Mouse (Mus musculus) Patski (cell line): Measurements from ENCODE around the gene Adamts18. TPM values are rescaled to one million over a fixed set of nuclear protein-coding genes. Genes with fewer than 3 reads are reported as not detected.

Source experiments
- ATAC-seq: fragments of 100-300 bp; one replicate; pipeline ENCODE4 v1.8.0; 2021
- CTCF ChIA-PET: fragments of 350-600 bp; sonication (Branson Sonifier 250); formaldehyde crosslinking; loops from one replicate; lab custom pipeline; 2022; ENCODE audit warnings: inconsistent platforms; lab: Charles Lee
- POLR2A ChIA-PET: fragments of 350-600 bp; sonication (Branson Sonifier 250); formaldehyde crosslinking; loops from one replicate; lab custom pipeline; 2022; ENCODE audit warnings: antibody characterized with exemption, inconsistent platforms; lab: Charles Lee
- DNase-seq: peaks from one replicate; pipeline ENCODE4 v3.0.0-alpha.2; 2011; ENCODE audit warnings: low read depth, low spot score
- H3K27me3 ChIP-seq: fragments of 371-371 bp; one replicate; pipeline ENCODE4 v1.5.1; 2021
- CTCF ChIP-seq: fragments of 100-300 bp; IDR thresholded peaks from one replicate; pipeline ENCODE4 v1.5.1; 2021
- in situ Hi-C: fragments of 300-500 bp; cut with MboI; formaldehyde crosslinking; loops from 3 replicates; pipeline ENCODE4 v1.11.1; 2018; ENCODE audit warnings: low pct_unique_long_range_greater_than_20kb, mixed read lengths
- polyA plus RNA-seq: library from polyadenylated mRNA; unstranded; gene quantifications from one replicate; pipeline ENCODE4 v1.2.3, GENCODE M21; 2021

Gene Adamts18
- polyA plus RNA-seq, 1 experiment from 2014 or later: not detected

GRCm38 (mm10) chr8:113665951-113666350, 182.6 kb downstream of the Adamts18 start:
- CTCF ChIA-PET: interaction anchor here (1.1 to 3.7 kb wide), 5 partner anchors 8 to 772 kb away, joined by 3 to 36 read pairs (median 4); no protein-coding TSS in a partner anchor
- in situ Hi-C loops: no loop called here
- ATAC-seq: no peak

GRCm38 (mm10) chr8:113665036-113665435, 183.5 kb downstream of the Adamts18 start:
- in situ Hi-C loops: no loop called here
- no peaks in the 10 kb centered on the region for H3K27me3 ChIP-seq
- ChIA-PET POLR2A (no interaction called here), CTCF (interaction anchor here (0.7 to 3.7 kb wide), 35 partner anchors 9 to 773 kb away, joined by 3 to 36 read pairs (median 4); partner anchors contain the start of gene Adamts18)
- ATAC-seq (no peak), DNase-seq (no peak)
- no peak for TF ChIP-seq CTCF

More at GRCm38 (mm10) chr8:113665951-113666350, 182.6 kb downstream of the Adamts18 start:
- POLR2A ChIA-PET: interaction anchor here (0.6 kb wide), 1 partner anchor 319 kb away, joined by 3 read pairs; no protein-coding TSS in a partner anchor
- no peak for TF ChIP-seq CTCF
- no peak for DNase-seq
- no peaks in the 10 kb centered on the region for H3K27me3 ChIP-seq

GRCm38 (mm10) chr8:113664544-113664943, 184.0 kb downstream of the Adamts18 start:
- CTCF ChIA-PET: interaction anchor here (0.6 to 3.7 kb wide), 37 partner anchors 8 to 706 kb away, joined by 3 to 36 read pairs (median 4); partner anchors contain the start of gene Adamts18
- no peaks in the 10 kb centered on the region for H3K27me3 ChIP-seq
- POLR2A ChIA-PET: interaction anchor here (0.6 kb wide), 1 partner anchor 400 kb away, joined by 3 read pairs; no protein-coding TSS in a partner anchor
- DNase-seq (peak; percentile 60), ATAC-seq (peak; percentile 70)
- peak; percentile 97 for TF ChIP-seq CTCF
- in situ Hi-C loops: loop anchor here (5.0 kb wide), 1 partner anchor 773 kb away; the partner anchor contains the start of gene Wwox

GRCm38 (mm10) chr8:113660128-113660527, 188.4 kb downstream of the Adamts18 start:
- ATAC-seq (no peak), DNase-seq (no peak)
- CTCF ChIA-PET: interaction anchor here (0.8 kb wide), 1 partner anchor 325 kb away, joined by 3 read pairs; no protein-coding TSS in a partner anchor
- in situ Hi-C loops: loop anchor here (5.0 kb wide), 1 partner anchor 777 kb away; the partner anchor contains the start of gene Wwox
- POLR2A ChIA-PET: interaction anchor here (0.6 kb wide), 1 partner anchor 261 kb away, joined by 4 read pairs; no protein-coding TSS in a partner anchor
- no peaks in the 10 kb centered on the region for H3K27me3 ChIP-seq
- TF ChIP-seq CTCF: no peak

GRCm38 (mm10) chr8:113656681-113657298, 191.7 kb downstream of the Adamts18 start:
- CTCF ChIA-PET: interaction anchor here (1.0 to 2.1 kb wide), 2 partner anchors 8 to 328 kb away, joined by 5 read pairs; no protein-coding TSS in a partner anchor
- H3K27me3 ChIP-seq: no peaks in the 10 kb centered on the region
- DNase-seq (no peak), ATAC-seq (no peak)
- POLR2A ChIA-PET: no interaction called here
- no peak for TF ChIP-seq CTCF
- in situ Hi-C loops: loop anchor here (5.0 to 10.0 kb wide), 2 partner anchors 326 to 718 kb away; no protein-coding TSS in a partner anchor

- no peak for TF ChIP-seq CTCF
- no peaks in the 10 kb centered on the region for H3K27me3 ChIP-seq
- in situ Hi-C loops: loop anchor here (5.0 to 10.0 kb wide), 2 partner anchors 326 to 719 kb away; no protein-coding TSS in a partner anchor
- ChIA-PET CTCF (interaction anchor here (1.0 to 2.1 kb wide), 2 partner anchors 8 to 329 kb away, joined by 5 read pairs; no protein-coding TSS in a partner anchor), POLR2A (no interaction called here)
- ATAC-seq (peak; percentile 2), DNase-seq (no peak)
Observed at GRCm38 (mm10) chr8:113656154-113656553, 192.4 kb downstream of the Adamts18 start.

- in situ Hi-C loops: loop anchor here (10.0 kb wide), 1 partner anchor 722 kb away; no protein-coding TSS in a partner anchor
- no peak for TF ChIP-seq CTCF
- ChIA-PET CTCF (no interaction called here), POLR2A (no interaction called here)
- H3K27me3 ChIP-seq: peaks cover 5% of the 10 kb centered on the region
- DNase-seq (no peak), ATAC-seq (no peak)
Observed at GRCm38 (mm10) chr8:113653151-113653550, 195.4 kb downstream of the Adamts18 start.

GRCm38 (mm10) chr8:113652450-113652849, 196.1 kb downstream of the Adamts18 start:
- in situ Hi-C loops: loop anchor here (10.0 kb wide), 1 partner anchor 722 kb away; no protein-coding TSS in a partner anchor
- POLR2A ChIA-PET: no interaction called here
- ATAC-seq: no peak
- CTCF ChIA-PET: no interaction called here
- peaks cover 5% of the 10 kb centered on the region for H3K27me3 ChIP-seq
- no peak for DNase-seq
- no peak for TF ChIP-seq CTCF

Other genes starting within 250 kb of the Adamts18 start
- 12.8 TPM for gene Mon1b, start 213.2 kb downstream of the Adamts18 start, polyA plus RNA-seq
- gene Syce1l, start 205.5 kb downstream of the Adamts18 start, polyA plus RNA-seq: not detected